ENCODE assay signal across 8 mouse cellular contexts in genomic region chr3:148336091-148336511, GRCm38 (mm10).
DNase-seq lines count a peak whose midpoint lies in the region; ATAC-seq and TF ChIP-seq lines count a peak whose summit lies in the region.

No protein-coding gene starts in this region.

- no peak overlapping the region for H3K9ac ChIP-seq in forebrain, embryonic 11.5 days (ENCODE audit: low read length)
- H3K9ac ChIP-seq in kidney, postnatal 0 days (ENCODE audit: low read depth, low read length) = no peak overlapping the region

- H3K36me3 ChIP-seq in forebrain, embryonic 10.5 days (replicated peaks) = no peaks in the 10 kb centered on the region
- H3K36me3 ChIP-seq in forebrain, embryonic 11.5 days (ENCODE audit: control insufficient read depth, insufficient read depth, low read length) = no peaks in the 10 kb centered on the region
- H3K36me3 ChIP-seq in kidney, postnatal 0 days (ENCODE audit: insufficient read depth, low read length) = no peaks in the 10 kb centered on the region

- H3K4me3 ChIP-seq in forebrain, embryonic 10.5 days = no peak overlapping the region
- no peak overlapping the region for H3K4me3 ChIP-seq in forebrain, embryonic 11.5 days (ENCODE audit: low read depth, low read length)
- H3K4me3 ChIP-seq in kidney, postnatal 0 days (replicated peaks; ENCODE audit: low read depth, low read length) = no peak overlapping the region

- peaks cover 10% of the 10 kb centered on the region; the same call in 1 of the 2 replicates for H3K27me3 ChIP-seq in forebrain, embryonic 10.5 days (ENCODE audit: poor library complexity, severe bottlenecking)
- H3K27me3 ChIP-seq in forebrain, embryonic 11.5 days (ENCODE audit: control insufficient read depth, insufficient read depth, low read length) = no peaks in the 10 kb centered on the region
- H3K27me3 ChIP-seq in kidney, postnatal 0 days (ENCODE audit: insufficient read depth, low read length) = no peaks in the 10 kb centered on the region

- peak overlapping the region; percentile 66 for H3K27ac ChIP-seq in forebrain, embryonic 10.5 days
- H3K27ac ChIP-seq in forebrain, embryonic 11.5 days (ENCODE audit: low read depth, low read length) = no peak overlapping the region
- no peak overlapping the region for H3K27ac ChIP-seq in kidney, postnatal 0 days

- 64% methylated on average over 15 of the region's 15 CpGs for WGBS in forebrain, embryonic 10.5 days
- 72% methylated on average over 15 of the region's 15 CpGs for WGBS in forebrain, embryonic 11.5 days
- 12% methylated on average over 15 of the region's 15 CpGs for WGBS in kidney, postnatal 0 days

- no peak for TF ChIP-seq CTCF in kidney, postnatal 0 days (IDR thresholded peaks at IDR 0.05; ENCODE audit: low read depth)

- H3K9me3 ChIP-seq in forebrain, embryonic 10.5 days = no peaks in the 10 kb centered on the region
- H3K9me3 ChIP-seq in forebrain, embryonic 11.5 days (ENCODE audit: control insufficient read depth, low read length) = no peaks in the 10 kb centered on the region
- H3K9me3 ChIP-seq in kidney, postnatal 0 days (replicated peaks; ENCODE audit: low read length) = no peaks in the 10 kb centered on the region

- DNase-seq in forebrain, embryonic 10.5 days (ENCODE audit: extremely low spot score, low spot score) = peak; percentile 35
- no peak for DNase-seq in forebrain, embryonic 11.5 days (ENCODE audit: low spot score)
- peak; percentile 79 for DNase-seq in kidney, postnatal 0 days (ENCODE audit: low spot score)
- DNase-seq in cerebellum, adult 9-10 months = no peak
- no peak for DNase-seq in spleen, adult 12 weeks (ENCODE audit: low spot score)
- DNase-seq in gastrocnemius, postnatal 14 days = no peak

- intact Hi-C loops in gastrocnemius, postnatal 14 days (cut with DNase I; ENCODE audit: low total_unique reads) = no loop called here

- H3K4me2 ChIP-seq in forebrain, embryonic 11.5 days (ENCODE audit: low read depth, low read length, severe bottlenecking) = no peak overlapping the region
- H3K4me2 ChIP-seq in kidney, postnatal 0 days (ENCODE audit: low read length) = peak overlapping the region; percentile 49

- ATAC-seq in forebrain, embryonic 11.5 days (replicated peaks; ENCODE audit: low FRiP score) = no peak
- ATAC-seq in granulocyte monocyte progenitor cell, adult 5-6 weeks (replicated peaks; ENCODE audit: poor library complexity, severe bottlenecking) = peak; percentile 98
- peak; percentile 74 for ATAC-seq in kidney, postnatal 0 days (replicated peaks; ENCODE audit: low FRiP score, low read depth)
- ATAC-seq in megakaryocyte progenitor cell, adult 5-6 weeks (replicated peaks; ENCODE audit: poor library complexity) = peak; percentile 96

- peaks cover 15% of the 10 kb centered on the region for H3K4me1 ChIP-seq in forebrain, embryonic 10.5 days
- H3K4me1 ChIP-seq in forebrain, embryonic 11.5 days (replicated peaks; ENCODE audit: control insufficient read depth, insufficient read depth, low read length) = no peaks in the 10 kb centered on the region
- H3K4me1 ChIP-seq in kidney, postnatal 0 days (replicated peaks; ENCODE audit: insufficient read depth, low read length) = 0 out of 2 replicates have a peak, but pooled peaks cover 4% of the 10 kb centered on the region

Comparison
In these comparisons a context has a peak if more than half of its experiments do, and no peak if none do; other contexts are left out.
1. DNase-seq: peak in forebrain, embryonic 10.5 days (single experiment) and kidney, postnatal 0 days (single experiment); none in forebrain, embryonic 11.5 days (single experiment), cerebellum, adult 9-10 months (single experiment), spleen, adult 12 weeks (single experiment) and gastrocnemius, postnatal 14 days (single experiment).